Mouse (Mus musculus) C2C12 (cell line): Measurements from ENCODE around the gene Bmp8b. TPM values are rescaled to one million over a fixed set of nuclear protein-coding genes. Genes with fewer than 3 reads are reported as not detected.
"Not testable (repeated sequence)": the region's sequence is repeated elsewhere in the genome, so short reads cannot be mapped to it uniquely, and the experiment has no call there.

Source experiments
- H3K27me3 ChIP-seq: one replicate; pipeline ENCODE4 v1.6.1; 2011; ENCODE audit not compliant: control insufficient read depth, insufficient read depth, insufficient read length
- H3K36me3 ChIP-seq: one replicate; pipeline ENCODE4 v1.6.1; 2011; ENCODE audit not compliant: control insufficient read depth, insufficient read depth
- H3K4me3 ChIP-seq: one replicate; pipeline ENCODE4 v1.5.1; 2011; ENCODE audit warnings: mild to moderate bottlenecking, control low read depth; ENCODE audit not compliant: poor library complexity, insufficient read depth, severe bottlenecking
- H3K79me2 ChIP-seq: one replicate; pipeline ENCODE4 v1.6.1; 2011; ENCODE audit not compliant: control insufficient read depth, insufficient read depth
- H3K79me3 ChIP-seq: one replicate; pipeline ENCODE4 v1.6.1; 2011; ENCODE audit warnings: low read depth, control low read depth
- H3ac ChIP-seq: one replicate; pipeline ENCODE3; 2011; ENCODE audit warnings: low read depth; ENCODE audit not compliant: control insufficient read depth, insufficient read length
- CEBPB ChIP-seq: IDR thresholded peaks from one replicate; pipeline ENCODE4 v1.6.1; 2011; ENCODE audit warnings: low read depth, mild to moderate bottlenecking, control low read depth, moderate library complexity
- CTCF ChIP-seq: IDR thresholded peaks from one replicate; pipeline ENCODE4 v1.5.1; 2011; ENCODE audit not compliant: control insufficient read depth, insufficient read depth, insufficient read length
- FOSL1 ChIP-seq: IDR thresholded peaks from one replicate; pipeline ENCODE4 v1.8.0; 2011; ENCODE audit warnings: mild to moderate bottlenecking, low read length; ENCODE audit not compliant: poor library complexity, insufficient read depth, severe bottlenecking
- MAX ChIP-seq: IDR thresholded peaks from one replicate; pipeline ENCODE4 v1.6.1; 2011; ENCODE audit warnings: mild to moderate bottlenecking, control low read depth
- MYOD1 ChIP-seq: IDR thresholded peaks from one replicate; pipeline ENCODE4 v1.6.1; 2011; ENCODE audit warnings: low read depth; ENCODE audit not compliant: control insufficient read depth, insufficient read length
- MYOG ChIP-seq: IDR thresholded peaks from one replicate; pipeline ENCODE4 v1.6.1; 2011; ENCODE audit not compliant: control insufficient read depth, insufficient read length; ENCODE audit errors: extremely low read depth
- USF1 ChIP-seq: IDR thresholded peaks from one replicate; pipeline ENCODE4 v1.6.1; 2011; ENCODE audit warnings: low read depth, mild to moderate bottlenecking, control low read depth, moderate library complexity
- polyA plus RNA-seq: library from polyadenylated mRNA; unstranded; fragments of >200 nt; fragmentation: generic; extraction: Trizol; gene quantifications from one replicate; pipeline ENCODE4 v1.2.1, GENCODE M21; 2012; ENCODE audit warnings: missing spikeins

The Bmp8b gene
- polyA plus RNA-seq, 1 experiment, result not detected

- Histone ChIP-seq H3ac (no peak within 1 kb of the TSS), H3K79me3 (no peaks in the 10 kb centered on the region), H3K4me3 (no peak within 1 kb of the TSS), H3K36me3 (no peaks in the 10 kb centered on the region), H3K79me2 (no peaks in the 10 kb centered on the region), H3K27me3 (peaks cover 5% of the 10 kb centered on the region)
- TF ChIP-seq CTCF, result no peak
- TF ChIP-seq CEBPB, result no peak
- TF ChIP-seq MYOD1, result no peak
- TF ChIP-seq USF1, result no peak
- TF ChIP-seq FOSL1, result no peak
- no peak for TF ChIP-seq MYOG
- no peak for TF ChIP-seq MAX
Measured at GRCm38 (mm10) chr4:123116011-123116410, 11.0 kb downstream of the Bmp8b start, which contains the start of gene Oxct2b. Gene Oxct2b (plus strand): TSS chr4:123116266.

GRCm38 (mm10) chr4:123116640-123117039 is 11.7 kb downstream of the Bmp8b start:
- H3K4me3 ChIP-seq, H3K36me3 ChIP-seq, H3K27me3 ChIP-seq, H3K79me2 ChIP-seq, H3K79me3 ChIP-seq, H3ac ChIP-seq: not testable (repeated sequence)

- Histone ChIP-seq H3K79me3 (no peaks in the 10 kb centered on the region), H3K36me3 (peaks cover 11% of the 10 kb centered on the region), H3K79me2 (no peaks in the 10 kb centered on the region), H3ac (no peak overlapping the region), H3K4me3 (no peak overlapping the region), H3K27me3 (no peaks in the 10 kb centered on the region)
- TF ChIP-seq MAX, result no peak
- no peak for TF ChIP-seq MYOG
- TF ChIP-seq USF1, result no peak
- no peak for TF ChIP-seq MYOD1
- no peak for TF ChIP-seq CEBPB
- TF ChIP-seq CTCF, result no peak
- TF ChIP-seq FOSL1, result no peak
Measured at GRCm38 (mm10) chr4:123121286-123121685, 16.3 kb downstream of the Bmp8b start.

- peaks cover 56% of the 10 kb centered on the region for H3K36me3 ChIP-seq
- H3K79me2 ChIP-seq, result no peaks in the 10 kb centered on the region
- no peaks in the 10 kb centered on the region for H3K27me3 ChIP-seq
- no peak for TF ChIP-seq FOSL1
- no peaks in the 10 kb centered on the region for H3K79me3 ChIP-seq
- no peak overlapping the region for H3K4me3 ChIP-seq
- H3ac ChIP-seq, result no peak overlapping the region
Measured at GRCm38 (mm10) chr4:123126626-123127025, 21.7 kb downstream of the Bmp8b start.

- Histone ChIP-seq H3K27me3 (no peaks in the 10 kb centered on the region), H3K79me3 (no peaks in the 10 kb centered on the region), H3K4me3 (no peak overlapping the region), H3ac (no peak overlapping the region), H3K36me3 (peaks cover 60% of the 10 kb centered on the region), H3K79me2 (no peaks in the 10 kb centered on the region)
- TF ChIP-seq CTCF, result no peak
- no peak for TF ChIP-seq FOSL1
- TF ChIP-seq MYOG, result no peak
- no peak for TF ChIP-seq CEBPB
- TF ChIP-seq MYOD1, result no peak
- TF ChIP-seq MAX, result no peak
- no peak for TF ChIP-seq USF1
Measured at GRCm38 (mm10) chr4:123127051-123127450, 22.1 kb downstream of the Bmp8b start.

- Histone ChIP-seq H3K79me3 (peaks cover 16% of the 10 kb centered on the region), H3ac (no peak overlapping the region), H3K27me3 (no peaks in the 10 kb centered on the region), H3K4me3 (no peak overlapping the region), H3K79me2 (peaks cover 32% of the 10 kb centered on the region), H3K36me3 (peaks cover 47% of the 10 kb centered on the region)
- no peak for TF ChIP-seq CEBPB
- no peak for TF ChIP-seq CTCF
- no peak for TF ChIP-seq MYOG
- TF ChIP-seq MAX, result no peak
- TF ChIP-seq MYOD1, result no peak
- no peak for TF ChIP-seq USF1
Measured at GRCm38 (mm10) chr4:123137551-123137950, 32.6 kb downstream of the Bmp8b start.
